Mouse (Mus musculus) erythroid progenitor cell, adult 5-6 weeks (primary cell): ENCODE data around the gene Yeats4. TPM values are rescaled to one million over a fixed set of nuclear protein-coding genes. Genes with fewer than 3 reads are reported as not detected.
"Not testable (repeated sequence)": the region's sequence is repeated elsewhere in the genome, so short reads cannot be mapped to it uniquely, and the experiment has no call there.

ENCODE experiments used
- ATAC-seq: replicated peaks from 2 replicates; pipeline ENCODE4 v1.8.0; 2016; ENCODE audit warnings: moderate number of reproducible peaks, mild to moderate bottlenecking, moderate TSS enrichment, inconsistent platforms; ENCODE audit not compliant: poor library complexity, low FRiP score, severe bottlenecking
- total RNA-seq, 2 experiments: library from RNA; stranded (forward) in 1 of 2; stranded (reverse) in 1 of 2; fragments of 150-400 nt in 1 of 2; fragments of 186-747, 209-891 nt in 1 of 2; gene quantifications; 2 replicates each; pipeline versions ENCODE4 v1.2.3 to v1.2.4; 2015 to 2017; ENCODE audit warnings: low replicate concordance in 2 of 2

The Yeats4 gene
- total RNA-seq (2015; ENCODE audit: low replicate concordance) = 36.4 and 65.8 TPM in 2 replicates
- 57.3 and 94.7 TPM in 2 replicates for total RNA-seq (2017; ENCODE audit: low replicate concordance)

- peak; percentile 93 for ATAC-seq
Measured at GRCm38 (mm10) chr10:117224102-117224990, at the start of gene Yeats4. Gene Yeats4 (minus strand): TSS chr10:117224507.

DNA sequence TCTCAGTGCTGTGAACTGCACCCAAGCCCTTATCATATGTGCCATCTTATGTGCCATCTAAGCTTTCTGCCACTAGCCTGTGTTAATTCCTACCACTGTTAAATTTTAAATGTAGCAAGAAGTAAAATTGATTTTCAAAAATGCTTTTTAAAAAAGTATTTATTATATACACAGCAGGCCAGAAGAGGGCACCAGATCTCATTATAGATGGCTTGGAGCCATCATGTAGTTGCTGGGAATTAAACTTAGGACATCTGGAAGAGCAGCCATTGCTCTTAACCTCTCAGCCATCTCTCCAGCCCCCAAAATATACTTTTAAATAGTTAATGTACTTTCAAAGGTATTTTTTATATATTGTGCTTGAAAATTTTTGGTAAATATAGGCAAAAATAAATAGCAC, 47.7 kb upstream of the Yeats4 start:
- no peak for ATAC-seq

DNA sequence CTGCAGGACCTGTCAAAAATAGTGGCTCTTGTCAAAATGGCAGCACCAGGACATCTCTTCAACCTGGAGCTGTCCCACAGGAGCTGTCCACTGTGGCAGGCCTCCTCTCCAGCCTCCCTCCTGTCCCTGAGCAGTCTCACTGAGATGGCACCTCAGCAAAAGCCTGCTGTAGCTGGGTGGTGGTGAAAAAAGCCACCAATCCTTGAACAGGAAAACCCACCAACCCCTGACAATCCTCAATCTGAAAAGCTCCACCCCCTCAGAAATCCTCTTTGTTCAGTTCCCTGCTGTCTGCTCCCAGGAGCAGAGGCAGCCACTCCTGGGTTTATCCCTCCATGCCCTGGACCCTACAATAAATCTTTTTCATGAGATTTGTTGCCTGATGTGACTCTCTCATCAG, 35.6 kb upstream of the Yeats4 start:
- no peak for ATAC-seq

DNA sequence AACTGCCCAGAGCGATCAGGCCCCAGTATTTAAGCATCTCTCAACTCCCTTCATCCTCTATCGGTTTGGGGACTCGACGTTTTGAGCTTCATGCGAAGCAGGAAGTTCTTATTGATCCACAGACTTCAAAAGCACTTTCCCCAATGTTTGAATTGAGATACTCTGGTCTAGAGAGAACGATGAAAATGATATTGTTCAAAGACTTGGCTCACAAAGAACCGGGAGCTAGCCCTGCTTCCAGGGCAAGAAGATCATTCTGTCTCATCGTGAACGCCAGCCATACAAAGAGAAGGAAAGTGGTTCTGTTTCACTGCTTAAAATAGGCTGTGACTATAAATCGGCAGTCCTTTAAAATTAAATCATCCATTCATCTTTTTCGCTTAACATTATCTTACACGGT, 14.3 kb upstream of the Yeats4 start, which contains the start of gene 9530003J23Rik:
Gene 9530003J23Rik (minus strand): TSS at position 101 of the 400 bp plus-strand sequence.
- no peak for ATAC-seq

DNA sequence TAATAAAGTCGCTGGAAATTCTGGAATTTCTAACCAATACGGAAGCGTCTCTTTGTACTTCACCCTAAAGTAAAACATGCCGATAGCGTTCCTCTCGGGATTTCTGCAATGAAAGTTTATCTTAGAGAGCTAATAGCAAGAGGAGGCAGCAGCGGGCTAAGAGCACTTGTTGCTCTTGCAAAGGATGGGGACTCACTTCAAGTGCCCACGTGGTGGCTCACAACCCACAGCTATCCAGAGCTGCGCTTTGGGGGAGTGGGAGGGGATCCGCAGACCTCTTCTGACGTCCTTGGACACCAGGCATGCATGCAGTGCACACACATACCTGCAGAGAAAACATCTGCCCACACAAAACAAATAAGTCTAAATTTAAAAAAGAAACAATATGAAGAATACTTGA, 11.6 kb upstream of the Yeats4 start:
- ATAC-seq = no peak

DNA sequence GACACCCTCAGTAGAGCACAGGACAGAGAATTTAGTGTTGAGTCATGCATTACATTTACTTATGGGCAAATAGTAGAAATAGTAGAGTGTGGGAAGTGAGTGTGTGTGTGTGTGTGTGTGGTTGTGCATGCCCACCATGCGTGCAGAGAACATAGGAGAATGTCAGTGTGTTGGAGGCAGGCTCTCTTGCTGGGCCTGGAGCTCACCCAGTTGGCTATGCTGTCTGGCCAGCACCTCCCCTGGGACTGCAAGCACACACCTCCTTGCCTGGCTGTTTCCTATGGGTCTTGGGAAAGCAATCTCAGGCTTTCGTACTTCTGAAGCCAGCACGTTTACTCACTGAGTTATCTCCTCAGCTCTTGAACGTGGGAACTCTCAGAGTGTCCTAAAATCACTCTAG, 10.5 kb upstream of the Yeats4 start:
- ATAC-seq = no peak

- ATAC-seq = no peak
Measured at GRCm38 (mm10) chr10:117229826-117230225, 5.5 kb upstream of the Yeats4 start.

GRCm38 (mm10) chr10:117226002-117226401, 1.7 kb upstream of the Yeats4 start:
- no peak for ATAC-seq

DNA sequence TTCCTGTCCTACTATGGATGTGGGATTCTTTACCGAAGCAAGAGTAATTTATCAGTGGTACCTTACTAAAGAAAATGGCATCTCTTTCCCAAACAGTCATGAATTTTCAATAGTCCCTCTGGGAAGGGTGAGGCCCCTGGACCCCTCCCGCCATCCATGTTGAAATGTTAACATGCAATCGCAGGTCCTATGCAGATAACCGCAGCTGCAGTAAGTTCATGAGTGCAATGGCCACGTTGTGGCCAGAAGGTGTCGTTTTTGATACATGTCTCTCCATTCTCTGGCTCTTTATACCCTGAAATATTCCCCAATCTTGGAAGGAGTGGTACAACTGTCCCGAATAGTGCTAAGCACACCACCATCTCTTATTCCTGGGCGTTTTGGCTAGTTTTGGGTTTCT, 787 bp upstream of the Yeats4 start:
- no peak for ATAC-seq

DNA sequence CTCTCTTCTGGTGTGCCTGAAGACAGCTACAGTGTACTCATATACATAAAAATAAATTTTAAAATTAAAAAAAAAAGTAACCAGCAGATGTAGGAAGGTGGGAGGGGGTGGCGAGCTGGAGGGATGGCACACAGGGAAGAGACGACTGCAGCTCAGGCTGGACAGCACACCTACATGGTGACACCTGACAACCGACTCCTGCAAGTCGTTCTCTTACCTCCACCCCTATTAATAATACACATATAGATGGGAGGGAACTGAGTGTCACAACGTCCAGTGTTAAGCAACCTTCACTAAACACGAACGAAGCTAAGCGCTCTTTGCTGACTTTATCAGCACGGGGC, 577 bp downstream of the Yeats4 start:
- peak; percentile 57 for ATAC-seq

DNA sequence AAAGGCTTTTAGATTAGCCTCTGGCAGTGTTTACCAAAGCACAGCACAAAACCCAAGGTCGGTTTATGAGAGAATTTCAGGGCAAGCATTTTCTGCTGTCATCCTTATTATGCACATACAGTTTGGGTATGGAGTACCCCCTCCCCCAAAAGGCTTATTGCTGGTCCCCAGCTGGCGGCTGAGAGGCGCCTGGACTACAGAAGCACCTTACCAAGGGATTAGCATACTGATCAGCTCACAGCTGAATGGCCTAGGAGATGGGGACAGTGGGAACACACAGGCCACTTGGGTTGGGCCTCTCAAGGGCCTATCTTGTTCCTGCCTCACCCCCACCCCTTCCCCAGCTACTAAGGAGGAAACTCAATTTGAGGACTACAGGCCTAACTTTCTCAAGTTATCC, 1.5 kb downstream of the Yeats4 start:
- no peak for ATAC-seq

DNA sequence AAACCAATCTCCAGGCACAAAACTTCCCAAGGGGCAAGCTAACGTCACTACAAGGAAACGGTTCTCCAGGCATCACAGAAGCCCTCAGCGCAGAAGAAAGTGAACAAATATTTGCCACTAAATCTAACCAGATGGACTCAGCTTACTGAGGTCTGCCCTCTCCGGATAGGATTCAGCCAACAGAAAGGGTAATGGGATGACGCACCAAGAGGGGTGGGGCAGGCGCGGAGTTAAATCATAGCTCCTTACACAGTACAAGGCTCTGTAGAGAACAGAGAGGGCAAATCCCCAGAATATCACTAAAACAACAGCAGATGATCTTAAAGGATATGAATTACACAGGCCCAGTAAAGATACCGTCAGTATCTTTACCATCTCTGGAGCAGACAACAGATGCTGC, 6.0 kb downstream of the Yeats4 start:
- ATAC-seq = no peak

DNA sequence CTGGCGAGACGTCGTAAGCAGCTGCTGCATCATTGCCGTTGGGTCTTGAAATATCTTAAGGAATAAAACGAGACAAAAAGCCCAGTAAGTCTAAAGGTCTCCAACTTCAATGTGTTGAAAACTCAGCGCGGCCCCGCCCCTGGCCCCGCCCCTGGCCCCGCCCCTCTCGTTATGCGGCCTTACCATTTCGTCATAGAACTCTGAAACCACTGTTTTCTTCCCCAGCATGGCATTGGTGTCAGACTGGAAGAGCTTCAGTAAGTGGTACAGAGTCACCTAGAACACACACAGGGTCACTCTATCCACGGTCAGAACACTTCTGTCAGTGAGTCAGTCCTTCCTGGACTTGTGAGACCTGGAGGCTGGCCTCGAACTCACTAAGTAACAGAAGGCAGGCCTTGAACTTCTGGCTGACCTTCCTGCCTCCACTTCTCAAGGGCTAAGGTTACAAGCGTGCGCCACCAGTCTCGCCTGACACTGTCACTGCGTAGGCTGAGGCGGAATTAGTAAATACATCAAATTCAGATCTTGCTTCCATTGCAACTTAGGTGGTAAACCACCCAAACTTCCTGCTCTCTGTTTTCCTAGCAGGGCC, 7.0 kb downstream of the Yeats4 start:
- ATAC-seq = no peak; the same call in 1 of the 2 replicates

GRCm38 (mm10) chr10:117216793-117217192, 7.5 kb downstream of the Yeats4 start:
- peak; percentile 68 for ATAC-seq

GRCm38 (mm10) chr10:117216132-117216495, 8.2 kb downstream of the Yeats4 start:
- ATAC-seq = no peak

DNA sequence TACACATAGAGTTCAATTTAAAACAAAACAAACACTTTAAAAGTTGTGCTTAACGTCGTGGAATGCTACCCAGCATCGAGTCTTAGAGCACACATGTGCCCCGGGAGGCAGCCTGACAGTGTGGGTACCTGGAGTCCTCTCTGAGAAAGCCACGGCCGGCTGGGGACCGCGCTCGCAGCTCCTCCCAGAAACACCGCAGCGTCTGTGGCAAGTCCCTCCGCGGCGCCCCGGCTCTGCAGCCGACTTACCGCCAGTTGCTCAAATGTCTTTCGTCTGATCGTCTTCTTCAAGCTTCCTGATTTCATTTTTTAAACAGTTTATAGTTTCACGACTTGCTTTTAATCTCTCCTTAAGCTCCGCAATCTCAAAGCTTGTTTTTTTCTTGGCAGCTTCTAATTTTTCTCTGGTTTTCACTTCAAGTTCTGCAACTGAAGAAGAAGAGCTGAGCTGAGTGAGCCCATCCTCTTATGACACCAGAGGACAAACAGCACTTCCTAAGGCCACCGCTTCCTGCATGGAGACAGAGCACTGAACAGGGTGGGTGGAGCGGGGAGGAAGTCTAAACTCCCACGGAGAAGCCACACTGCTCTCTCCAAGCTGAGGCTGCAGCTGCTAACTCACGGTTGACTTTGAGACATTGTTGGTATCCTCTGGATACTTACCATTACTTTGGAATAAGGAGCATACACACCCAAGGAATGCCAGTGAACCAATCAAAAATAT, 8.7 kb downstream of the Yeats4 start:
- ATAC-seq = no peak

- no peak for ATAC-seq
Measured at GRCm38 (mm10) chr10:117211023-117211422, 13.3 kb downstream of the Yeats4 start.

GRCm38 (mm10) chr10:117209469-117209938, 14.8 kb downstream of the Yeats4 start:
- ATAC-seq = peak; percentile 80

- ATAC-seq = not testable (repeated sequence)
Measured at GRCm38 (mm10) chr10:117208787-117209186, 15.5 kb downstream of the Yeats4 start.

DNA sequence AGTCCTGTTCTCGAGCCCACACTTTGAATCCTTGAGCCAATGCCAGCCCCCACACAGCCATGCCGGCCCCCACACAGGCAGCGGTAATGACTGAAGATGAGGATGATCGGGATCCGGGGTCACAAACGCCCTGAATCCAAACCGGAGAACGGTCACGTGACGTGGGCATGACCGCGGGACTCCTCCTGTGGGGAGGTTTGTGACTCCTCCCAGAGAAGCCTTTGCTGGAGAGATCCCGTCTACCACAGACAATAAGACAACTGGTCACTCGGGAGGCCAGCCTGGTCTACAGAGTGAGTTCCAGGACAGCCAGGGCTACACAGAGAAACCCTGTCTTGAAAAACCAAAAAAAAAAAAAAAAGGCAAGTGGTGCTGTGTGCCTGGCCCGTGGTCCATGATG, 16.1 kb downstream of the Yeats4 start:
- ATAC-seq = no peak
